Mouse (Mus musculus) CH12.LX (cell line): ENCODE measurements around the gene St7. TPM values are rescaled to one million over a fixed set of nuclear protein-coding genes. Genes with fewer than 3 reads are reported as not detected.

Experiments used
- DNase-seq: peaks from one replicate; pipeline ENCODE4 v3.0.0-alpha.2; 2013; ENCODE audit errors: extremely low read depth
- H3K27ac ChIP-seq: 2 replicates; pipeline ENCODE4 v1.5.1; 2012; ENCODE audit warnings: low read depth, mild to moderate bottlenecking, control low read depth, moderate library complexity; ENCODE audit not compliant: insufficient read depth
- H3K27me3 ChIP-seq: replicated peaks from 2 replicates; pipeline ENCODE3; 2012; ENCODE audit warnings: inconsistent platforms
- H3K36me3 ChIP-seq, 2 experiments: replicated peaks in 1 of 2; 2 replicates each; pipeline versions ENCODE3 to v1.6.1; 2012; ENCODE audit warnings: inconsistent platforms in 1 of 2, low read length in 1 of 2, mild to moderate bottlenecking in 1 of 2, mixed read lengths in 1 of 2, moderate library complexity in 1 of 2; ENCODE audit not compliant: control insufficient read depth in 1 of 2, insufficient read depth in 1 of 2
- H3K4me1 ChIP-seq, 2 experiments: 2 replicates each; pipeline ENCODE4 v1.6.1; 2012; ENCODE audit warnings: inconsistent platforms in 1 of 2, moderate library complexity in 1 of 2; ENCODE audit not compliant: insufficient read depth in 2 of 2, control insufficient read depth in 1 of 2
- H3K4me2 ChIP-seq: 2 replicates; pipeline ENCODE4 v1.6.1; 2012; ENCODE audit warnings: low read depth, mild to moderate bottlenecking, control low read depth; ENCODE audit not compliant: poor library complexity, insufficient read depth, severe bottlenecking
- H3K4me3 ChIP-seq, 3 experiments: fragments of 150-350 bp in 1 of 3; sonication (generic) in 1 of 3; replicated peaks in 1 of 3; 2 replicates each; pipeline versions ENCODE3 to v1.5.1; 2011 to 2012; ENCODE audit warnings: low read depth in 2 of 3, low read length in 2 of 3, mild to moderate bottlenecking in 2 of 3, moderate library complexity in 2 of 3, control low read depth in 1 of 3, improper control_type of control experiment in 1 of 3, inconsistent platforms in 1 of 3, mixed read lengths in 1 of 3; ENCODE audit not compliant: poor library complexity in 1 of 3
- H3K79me2 ChIP-seq: replicated peaks from 2 replicates; pipeline ENCODE4 v1.6.1; 2012; ENCODE audit warnings: mild to moderate bottlenecking, moderate library complexity; ENCODE audit not compliant: control insufficient read depth, poor library complexity, insufficient read depth, severe bottlenecking; ENCODE audit errors: extremely low read depth
- H3K9ac ChIP-seq: 2 replicates; pipeline ENCODE4 v1.6.1; 2012; ENCODE audit warnings: low read depth, mild to moderate bottlenecking, control low read depth, moderate library complexity; ENCODE audit not compliant: insufficient read depth
- H3K9me3 ChIP-seq: replicated peaks from 2 replicates; pipeline ENCODE3; 2012; ENCODE audit warnings: low read length, inconsistent platforms, mixed read lengths
- BHLHE40 ChIP-seq: IDR thresholded peaks from 2 replicates; pipeline ENCODE4 v1.6.1; 2011; ENCODE audit warnings: mild to moderate bottlenecking, low read depth, low read length, improper control_type of control experiment
- CHD1 ChIP-seq: IDR thresholded peaks from 2 replicates; pipeline ENCODE4 v1.6.1; 2012; ENCODE audit warnings: low read depth, low read length, improper control_type of control experiment, inconsistent platforms
- ELF1 ChIP-seq: IDR thresholded peaks from 2 replicates; pipeline ENCODE4 v1.6.1; 2014; ENCODE audit warnings: low read depth, mild to moderate bottlenecking, inconsistent platforms, low read length, improper control_type of control experiment
- EP300 ChIP-seq: IDR thresholded peaks from 2 replicates; pipeline ENCODE4 v1.6.1; 2011; ENCODE audit warnings: low read length, improper control_type of control experiment
- ETS1 ChIP-seq: conservative IDR thresholded peaks from 2 replicates; pipeline ENCODE4 v1.6.1; 2012; ENCODE audit warnings: low read depth, mild to moderate bottlenecking, inconsistent platforms, low read length, improper control_type of control experiment, moderate library complexity
- HCFC1 ChIP-seq: IDR thresholded peaks from 2 replicates; pipeline ENCODE4 v1.6.1; 2012; ENCODE audit warnings: low read depth, mild to moderate bottlenecking, inconsistent platforms, low read length, improper control_type of control experiment
- JUN ChIP-seq: IDR thresholded peaks from 2 replicates; pipeline ENCODE4 v1.6.1; 2011; ENCODE audit warnings: low read depth, mild to moderate bottlenecking, low read length, improper control_type of control experiment, moderate library complexity; ENCODE audit not compliant: insufficient read depth
- JUND ChIP-seq: conservative IDR thresholded peaks from 2 replicates; pipeline ENCODE4 v1.6.1; 2011; ENCODE audit warnings: low read depth, low read length, improper control_type of control experiment
- KAT2A ChIP-seq: IDR thresholded peaks from 2 replicates; pipeline ENCODE4 v1.6.1; 2012; ENCODE audit warnings: low read length, improper control_type of control experiment, inconsistent platforms; ENCODE audit not compliant: insufficient replicate concordance
- MAX ChIP-seq: IDR thresholded peaks from 2 replicates; pipeline ENCODE4 v1.6.1; 2011; ENCODE audit warnings: low read length, improper control_type of control experiment
- NELFE ChIP-seq: IDR thresholded peaks from 2 replicates; pipeline ENCODE4 v1.6.1; 2011; ENCODE audit warnings: low read depth, low read length, improper control_type of control experiment
- NRF1 ChIP-seq: IDR thresholded peaks from 2 replicates; pipeline ENCODE4 v1.6.1; 2014; ENCODE audit warnings: low read depth, mild to moderate bottlenecking, inconsistent platforms, low read length, improper control_type of control experiment, moderate library complexity
- POLR2AphosphoS2 ChIP-seq: IDR thresholded peaks from 2 replicates; pipeline ENCODE4 v1.6.1; 2011; ENCODE audit warnings: low read depth, low read length, improper control_type of control experiment
- RAD21 ChIP-seq: IDR thresholded peaks from 2 replicates; pipeline ENCODE4 v1.6.1; 2011; ENCODE audit warnings: low read depth, mild to moderate bottlenecking, low read length, improper control_type of control experiment, moderate library complexity
- dilution Hi-C: fragments of 300-500 bp; cut with MboI; formaldehyde crosslinking; loops from 2 replicates; pipeline ENCODE4 v1.14.3; 2020; ENCODE audit warnings: low sequenced_read_pairs; ENCODE audit not compliant: extremely low pct_unique_long_range_greater_than_20kb, extremely low pct_ligation_motif_present
- in situ Hi-C: fragments of 300-500 bp; cut with MboI; formaldehyde crosslinking; loops from 3 replicates; pipeline ENCODE4 v1.14.3; 2019; ENCODE audit warnings: low sequenced_read_pairs, low pct_ligation_motif_present, low pct_unique_long_range_greater_than_20kb, mixed read lengths
- polyA plus RNA-seq: library from polyadenylated mRNA; unstranded; fragments of >175 nt; gene quantifications from 2 replicates; pipeline ENCODE4 v1.2.1, GENCODE M21; 2012; ENCODE audit warnings: low read depth; ENCODE audit not compliant: insufficient read length
- total RNA-seq, 2 experiments: library from RNA; depleted of rRNA; stranded (reverse); fragments of 300-350 nt in 1 of 2; fragments of >200 nt in 1 of 2; gene quantifications; 2 replicates each; pipeline ENCODE4 v1.2.3; 2012 to 2014

Gene St7
- total and polyA plus RNA-seq, 3 experiments: 33.9 to 64.1 (median 35.3) TPM

GRCm38 (mm10) chr6:17733951-17734411 is 41.2 kb downstream of the St7 start:
- Histone ChIP-seq H3K27ac (no peak overlapping the region; the same call in 1 of the 2 replicates), H3K9ac (no peak overlapping the region), H3K36me3 (no peaks in the 10 kb centered on the region), H3K4me2 (no peak overlapping the region), H3K9me3 (no peaks in the 10 kb centered on the region), H3K79me2 (0 out of 2 replicates have a peak, but pooled peaks cover 2% of the 10 kb centered on the region), H3K4me3 (no peak overlapping the region), H3K27me3 (no peaks in the 10 kb centered on the region), H3K4me1 (peaks cover 18 to 74% of the 10 kb centered on the region in 2 experiments)
- no peak for TF ChIP-seq ELF1
- no peak for TF ChIP-seq JUND
- TF ChIP-seq JUN: no peak
- TF ChIP-seq KAT2A: no peak
- no peak for TF ChIP-seq NELFE
- TF ChIP-seq HCFC1: no peak
- TF ChIP-seq POLR2AphosphoS2: no peak
- TF ChIP-seq NRF1: no peak
- TF ChIP-seq CHD1: no peak
- TF ChIP-seq MAX: no peak
- DNase-seq: no peak
- dilution Hi-C loops: no loop called here
- in situ Hi-C loops: loop anchor here (25.0 kb wide), 1 partner anchor 703 kb away; no protein-coding TSS in a partner anchor

- Histone ChIP-seq H3K27me3 (no peaks in the 10 kb centered on the region), H3K4me3 (no peak overlapping the region), H3K4me2 (peak overlapping the region; percentile 26), H3K9me3 (no peaks in the 10 kb centered on the region), H3K4me1 (peaks cover 14 to 78% of the 10 kb centered on the region in 2 experiments), H3K79me2 (no peaks in the 10 kb centered on the region; the same call in 1 of the 2 replicates), H3K27ac (no peak overlapping the region), H3K9ac (no peak overlapping the region; the same call in 1 of the 2 replicates)
- no peak for DNase-seq
- peak; percentile 95 for TF ChIP-seq BHLHE40
- no peak for TF ChIP-seq RAD21
- peak; percentile 71 for TF ChIP-seq JUND
- TF ChIP-seq ETS1: peak; percentile 81
- peak; percentile 50; the same call in 1 of the 2 replicates for TF ChIP-seq EP300
- TF ChIP-seq JUN: peak; percentile 77
- TF ChIP-seq, all 38 proteins: peak for 5
- no peaks in the 10 kb centered on the region for H3K36me3 ChIP-seq
- in situ Hi-C loops: loop anchor here (25.0 kb wide), 1 partner anchor 700 kb away; no protein-coding TSS in a partner anchor
- dilution Hi-C loops: no loop called here
Measured at GRCm38 (mm10) chr6:17737262-17737948, 44.7 kb downstream of the St7 start.
